Comparison of ENCODE assay signal across 8 mouse cellular contexts in genomic region chr10:16589399-16589798, GRCm38 (mm10).
DNase-seq lines count a peak whose midpoint lies in the region; ATAC-seq lines count a peak whose summit lies in the region.

No protein-coding gene starts in this region.

- no peaks in the 10 kb centered on the region for H3K27me3 ChIP-seq in hindbrain, embryonic 10.5 days (ENCODE audit: insufficient read depth, poor library complexity, severe bottlenecking)

- no peak overlapping the region for H3K4me3 ChIP-seq in hindbrain, embryonic 10.5 days

- H3K4me1 ChIP-seq in hindbrain, embryonic 10.5 days (replicated peaks) = no peaks in the 10 kb centered on the region

- WGBS in hindbrain, embryonic 10.5 days = 86% methylated on average over 3 of the region's 3 CpGs

- no peak overlapping the region for H3K27ac ChIP-seq in hindbrain, embryonic 10.5 days

- no peaks in the 10 kb centered on the region for H3K36me3 ChIP-seq in hindbrain, embryonic 10.5 days

- ATAC-seq in megakaryocyte, adult 5-6 weeks (ENCODE audit: poor library complexity, severe bottlenecking) = peak; percentile 97

- no peaks in the 10 kb centered on the region for H3K9me3 ChIP-seq in hindbrain, embryonic 10.5 days

- peak; percentile 11 to 58 for DNase-seq in layer of hippocampus, adult 18-20 months (ENCODE audit: low spot score in 2 of 2)
- no peak for DNase-seq in layer of hippocampus, postnatal 25 days (ENCODE audit: extremely low spot score in 1 of 2, low spot score in 1 of 2)
- DNase-seq in NIH3T3 (ENCODE audit: low read depth) (peak; percentile 90), liver (no peak)
- DNase-seq in gonadal fat pad, adult 2 months (ENCODE audit: low read depth) = peak; percentile 13
- DNase-seq in hindbrain, embryonic 10.5 days (ENCODE audit: low spot score) = no peak
- DNase-seq in kidney, adult 9 months = no peak

Comparison
In these comparisons a context has a peak if more than half of its experiments do, and no peak if none do; other contexts are left out.
1. DNase-seq: peak in layer of hippocampus, adult 18-20 months (2 of 2), NIH3T3 (single experiment) and gonadal fat pad, adult 2 months (single experiment); none in layer of hippocampus, postnatal 25 days (0 of 2), hindbrain, embryonic 10.5 days (single experiment), kidney, adult 9 months (single experiment) and liver (single experiment).